Mouse (Mus musculus): Measurements from ENCODE around the gene Axl. TPM values are rescaled to one million over a fixed set of nuclear protein-coding genes. Genes with fewer than 3 reads are reported as not detected.

Gene Axl
- polyA plus RNA-seq, 1 experiment from 2014 or later, result 57.2 TPM

DNA sequence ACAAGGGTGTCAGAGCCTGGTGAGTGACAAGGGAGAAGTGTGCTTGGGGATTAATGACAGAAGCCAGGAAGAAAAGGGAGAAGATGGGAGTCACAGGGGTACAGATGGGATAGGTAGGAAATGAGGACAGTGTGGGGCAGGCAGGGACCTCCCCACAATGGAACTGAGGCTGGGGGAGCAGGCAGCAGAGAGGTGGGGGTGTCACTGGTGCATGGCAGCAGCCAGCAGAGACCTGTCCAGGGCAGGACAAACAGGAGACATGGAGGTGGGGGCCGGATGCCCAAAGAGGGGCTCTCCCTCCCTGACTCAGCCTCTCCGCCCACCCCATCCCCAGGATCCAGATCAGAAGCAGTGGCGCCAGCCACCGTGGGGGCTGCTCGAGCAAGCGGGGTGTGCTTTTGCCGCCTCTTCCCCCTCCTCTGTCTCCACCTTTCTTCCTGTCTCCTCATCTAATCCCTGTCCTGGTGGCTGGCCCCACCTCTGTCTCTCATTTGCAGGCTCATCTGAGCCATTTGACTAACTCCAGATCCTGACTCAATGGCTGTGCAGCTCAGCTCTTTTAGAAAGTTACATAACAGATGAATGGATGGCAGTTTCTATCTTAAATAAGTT, 77.9 kb downstream of the Axl start:
- Histone ChIP-seq H3K9me3 (no peaks in the 10 kb centered on the region), H3K4me3 (replicated peaks) (no peak overlapping the region), H3K36me3 (peaks cover 42% of the 10 kb centered on the region), H3K4me2 (peak overlapping the region; percentile 28), H3K27me3 (peaks cover 3% of the 10 kb centered on the region; the same call in 1 of the 2 replicates), H3K4me1 (replicated peaks) (peaks cover 50% of the 10 kb centered on the region), H3K9ac (replicated peaks) (peak overlapping the region; percentile 48; the same call in 1 of the 2 replicates), H3K27ac (peak overlapping the region; percentile 79; the same call in 1 of the 2 replicates)
- no peak for ATAC-seq (ENCODE audit: insufficient number of reproducible peaks, insufficient read depth, low FRiP score, low TSS enrichment, low read depth)
- WGBS, result 8% methylated on average over 7 of the region's 7 CpGs

- Histone ChIP-seq H3K4me1 (replicated peaks) (peaks cover 53% of the 10 kb centered on the region), H3K27me3 (peaks cover 7% of the 10 kb centered on the region; the same call in 1 of the 2 replicates), H3K36me3 (peaks cover 35% of the 10 kb centered on the region), H3K9me3 (no peaks in the 10 kb centered on the region), H3K4me3 (replicated peaks) (no peak overlapping the region), H3K9ac (replicated peaks) (peak overlapping the region; percentile 48), H3K27ac (0 out of 2 replicates have a peak overlapping the region, but pooled peaks have one; percentile 12), H3K4me2 (peak overlapping the region; percentile 28)
- ATAC-seq (ENCODE audit: insufficient number of reproducible peaks, insufficient read depth, low FRiP score, low TSS enrichment, low read depth), result no peak
- 15% methylated on average over 12 of the region's 12 CpGs for WGBS
These were observed 78.5 kb downstream of the Axl start for GRCm38 (mm10) chr7:25709961-25710360.

DNA sequence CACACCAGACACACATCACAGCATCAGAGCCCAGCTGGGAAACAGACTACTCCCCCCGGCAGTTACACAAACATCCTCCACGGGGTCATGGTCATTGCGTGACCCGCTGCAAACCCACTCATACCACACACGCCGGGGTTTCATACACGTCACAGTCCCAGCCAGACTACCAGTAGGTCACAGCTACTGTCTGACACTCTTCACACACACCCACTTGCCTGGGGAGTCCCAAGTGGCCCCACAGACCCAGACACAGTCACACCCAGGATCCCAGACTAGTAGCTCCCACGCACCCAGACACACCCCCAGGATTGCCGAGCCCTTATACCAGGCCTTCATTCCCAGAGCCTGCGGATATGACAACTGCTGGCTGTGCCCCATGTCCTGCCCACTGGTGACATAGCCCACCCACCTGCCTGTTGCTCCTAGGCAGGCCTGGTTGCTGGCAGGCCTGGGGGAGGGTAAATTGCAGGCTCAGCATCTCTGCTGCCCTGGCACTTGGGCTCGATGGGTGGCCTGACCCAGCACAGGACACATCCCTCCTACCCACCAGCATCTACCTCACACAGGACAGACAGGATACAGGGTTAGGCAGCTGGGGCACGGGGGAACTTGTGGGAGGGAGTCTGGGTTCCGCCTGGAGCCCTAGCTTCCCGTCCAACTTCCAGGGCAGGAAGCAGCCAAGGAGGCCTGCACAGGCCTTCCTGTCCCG, 80.8 kb downstream of the Axl start:
- 0 out of 2 replicates have a peak, but pooled peaks have one; percentile 21 for ATAC-seq (ENCODE audit: insufficient number of reproducible peaks, insufficient read depth, low FRiP score, low TSS enrichment, low read depth)
- Histone ChIP-seq H3K9me3 (no peaks in the 10 kb centered on the region), H3K4me1 (replicated peaks) (peaks cover 58% of the 10 kb centered on the region), H3K4me3 (replicated peaks) (no peak overlapping the region), H3K27me3 (peaks cover 23% of the 10 kb centered on the region), H3K36me3 (peaks cover 13% of the 10 kb centered on the region), H3K27ac (peak overlapping the region; percentile 54), H3K4me2 (no peak overlapping the region), H3K9ac (replicated peaks) (0 out of 2 replicates have a peak overlapping the region, but pooled peaks have one; percentile 24)
- WGBS, result 65% methylated on average over 15 of the region's 15 CpGs

Small RNA genes lying within 50 kb of the gene (microRNA-seq; reads per million reads assigned to microRNA genes)
- not detected for gene Gm24865

Other genes starting within 250 kb of the Axl start
- gene Ceacam2, start 248.8 kb downstream of the Axl start, polyA plus RNA-seq (2016; fragmentation: Nextera tagmentation; extraction: Ambion mirVana), result 0.09 and 0.34 TPM in 2 replicates
- gene Erich4, start 172.8 kb downstream of the Axl start, polyA plus RNA-seq (2016; fragmentation: Nextera tagmentation; extraction: Ambion mirVana), result not detected in 2 replicates
- 34.8 and 37.8 TPM in 2 replicates for gene Dmac2, start 169.3 kb downstream of the Axl start, polyA plus RNA-seq (2016; fragmentation: Nextera tagmentation; extraction: Ambion mirVana)
- gene B3gnt8, start 162.1 kb downstream of the Axl start, polyA plus RNA-seq (2016; fragmentation: Nextera tagmentation; extraction: Ambion mirVana), result 2.7 and 2.8 TPM in 2 replicates
- gene Bckdha, start 129.7 kb downstream of the Axl start, polyA plus RNA-seq (2016; fragmentation: Nextera tagmentation; extraction: Ambion mirVana), result 57.5 and 61.3 TPM in 2 replicates
- gene Exosc5, start 129.5 kb downstream of the Axl start, polyA plus RNA-seq (2016; fragmentation: Nextera tagmentation; extraction: Ambion mirVana), result 74.1 and 74.2 TPM in 2 replicates
- 2.7 and 3.1 TPM in 2 replicates for gene Tmem91, start 113.5 kb downstream of the Axl start, polyA plus RNA-seq (2016; fragmentation: Nextera tagmentation; extraction: Ambion mirVana)
- gene B9d2, start 107.9 kb downstream of the Axl start, polyA plus RNA-seq (2016; fragmentation: Nextera tagmentation; extraction: Ambion mirVana), result 30.4 and 30.5 TPM in 2 replicates
- 1.6 and 2.2 TPM in 2 replicates for gene Tgfb1, start 101.7 kb downstream of the Axl start, polyA plus RNA-seq (2016; fragmentation: Nextera tagmentation; extraction: Ambion mirVana)
- gene Ccdc97, start 69.6 kb downstream of the Axl start, polyA plus RNA-seq (2016; fragmentation: Nextera tagmentation; extraction: Ambion mirVana), result 20.6 and 23.6 TPM in 2 replicates
- gene Hnrnpul1, start 33.9 kb downstream of the Axl start, polyA plus RNA-seq (2016; fragmentation: Nextera tagmentation; extraction: Ambion mirVana), result 67.6 and 75.0 TPM in 2 replicates
- 1.2 and 2.1 TPM in 2 replicates for gene Cyp2s1, start 28.2 kb upstream of the Axl start, polyA plus RNA-seq (2016; fragmentation: Nextera tagmentation; extraction: Ambion mirVana)
- not detected in 2 replicates for gene Cyp2b10, start 108.9 kb upstream of the Axl start, polyA plus RNA-seq (2016; fragmentation: Nextera tagmentation; extraction: Ambion mirVana)